Mouse (Mus musculus) kidney, adult 11 months (tissue): ENCODE measurements around the gene Hddc2.

Experiments
- DNase-seq: peaks from one replicate; pipeline ENCODE4 v3.0.0; 2022

Hddc2 gene

DNA sequence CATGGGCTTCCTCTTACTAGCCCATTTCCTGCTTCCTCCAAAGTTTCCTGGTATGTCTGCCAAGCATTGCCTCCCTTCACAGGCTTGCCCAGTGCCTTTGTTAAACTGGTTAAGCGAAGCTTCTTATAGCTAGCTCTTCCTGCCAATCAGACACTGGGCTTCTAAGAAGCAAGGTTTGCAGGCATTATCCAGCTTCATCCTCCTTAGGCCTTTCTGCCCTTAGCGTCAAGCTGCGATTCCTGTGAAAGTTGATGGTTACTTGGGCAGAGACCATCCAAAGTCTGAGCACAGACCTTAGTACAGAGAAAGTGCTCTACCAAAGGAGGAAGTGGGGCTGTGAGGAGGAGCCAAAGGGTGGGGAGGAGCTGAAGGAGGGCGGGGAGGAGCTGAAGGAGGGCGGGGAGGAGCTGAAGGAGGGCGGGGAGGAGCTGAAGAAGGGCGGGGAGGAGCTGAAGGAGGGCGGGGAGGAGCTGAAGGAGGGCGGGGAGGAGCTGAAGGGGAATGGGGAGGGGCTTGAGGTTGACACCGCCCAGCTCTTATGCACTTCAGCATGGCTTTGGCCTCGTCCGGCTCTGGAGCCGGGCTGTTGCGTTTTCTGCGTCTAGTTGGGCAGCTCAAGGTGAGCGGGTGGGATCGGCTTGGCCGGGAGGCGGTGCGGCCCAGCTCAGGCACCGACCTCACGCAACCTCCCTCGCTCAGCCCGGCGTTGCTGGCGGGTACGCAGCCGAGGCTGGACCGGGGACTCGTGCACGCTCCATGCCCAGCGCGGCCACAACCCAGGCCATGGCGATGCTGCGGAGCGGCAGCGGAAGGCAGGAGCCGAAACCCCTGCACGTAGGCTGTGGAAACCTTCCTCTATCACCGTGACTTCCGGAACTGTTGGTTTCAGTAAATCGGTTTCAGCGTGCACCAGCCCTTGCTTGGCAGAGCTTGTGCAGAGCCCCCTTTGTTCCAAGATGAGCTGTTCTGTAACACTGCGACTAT lies at the start of gene Hddc2:
TSS of gene Hddc2 (plus strand) at position 519 of the 984 bp plus-strand sequence.
- peak; percentile 75 for DNase-seq

GRCm38 (mm10) chr10:31272738-31273137 lies 40.4 kb upstream of the Hddc2 start:
- no peak for DNase-seq

- no peak for DNase-seq
These were observed 40.0 kb upstream of the Hddc2 start for GRCm38 (mm10) chr10:31273171-31273570.

GRCm38 (mm10) chr10:31287787-31288186 lies 25.4 kb upstream of the Hddc2 start:
- DNase-seq: no peak

GRCm38 (mm10) chr10:31288697-31289390 lies 24.3 kb upstream of the Hddc2 start:
- no peak for DNase-seq

- no peak for DNase-seq
These were observed 17.5 kb upstream of the Hddc2 start for GRCm38 (mm10) chr10:31295705-31296104.

- DNase-seq: no peak
These were observed 16.7 kb upstream of the Hddc2 start for GRCm38 (mm10) chr10:31296458-31296857.

GRCm38 (mm10) chr10:31297106-31297505 lies 16.1 kb upstream of the Hddc2 start:
- DNase-seq: no peak

- no peak for DNase-seq
These were observed 14.9 kb upstream of the Hddc2 start for GRCm38 (mm10) chr10:31298263-31298662.

- DNase-seq: peak; percentile 19
These were observed 14.1 kb upstream of the Hddc2 start for GRCm38 (mm10) chr10:31298921-31299574.

DNA sequence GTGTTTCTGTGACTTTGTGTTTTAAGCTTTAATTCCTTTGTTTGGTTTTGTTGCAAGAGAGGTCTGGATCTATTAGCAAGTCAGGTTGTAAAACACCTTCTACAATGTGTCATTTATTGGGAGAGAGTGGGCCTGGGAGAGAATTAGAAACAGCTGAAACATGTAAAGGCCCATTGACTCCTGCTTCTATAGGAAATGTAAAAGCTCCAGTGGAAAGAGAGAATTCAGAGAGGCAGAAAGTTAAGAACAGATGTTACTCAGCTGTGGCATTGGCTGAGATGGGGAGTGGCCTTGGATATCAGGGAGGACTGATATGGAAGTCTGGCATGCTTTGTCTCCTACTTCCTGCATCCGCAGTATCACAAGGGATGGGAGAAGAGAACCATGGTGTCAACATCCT lies 12.9 kb upstream of the Hddc2 start:
- no peak for DNase-seq

- DNase-seq: no peak
These were observed 9.7 kb upstream of the Hddc2 start for GRCm38 (mm10) chr10:31303446-31303845.

DNA sequence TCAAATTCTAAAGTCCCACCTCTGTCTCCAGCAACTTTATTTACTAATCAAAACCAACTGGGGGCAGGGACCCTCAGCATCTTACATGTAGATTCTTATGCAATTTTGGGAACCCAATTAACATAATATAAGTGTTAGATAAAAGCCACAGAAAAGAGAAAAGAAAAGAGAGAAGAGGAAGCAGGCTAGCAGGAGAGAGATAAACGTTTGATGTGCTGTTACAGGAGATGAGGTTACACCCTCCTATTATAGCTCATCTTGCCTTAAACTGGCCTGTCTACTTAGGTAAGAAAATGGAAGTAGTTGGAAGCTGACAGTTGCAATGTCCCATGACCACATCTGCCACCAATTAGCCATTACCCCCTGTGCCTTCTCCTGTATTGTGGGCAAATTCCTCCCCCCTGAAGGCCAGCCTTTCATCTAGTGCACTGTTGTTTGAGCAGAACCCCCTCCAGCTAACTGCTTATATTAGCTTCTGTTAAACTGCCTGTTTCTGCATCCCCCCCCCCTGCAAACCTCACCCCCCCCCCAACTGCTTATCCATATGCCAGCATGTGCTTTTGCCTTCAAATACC lies 6.1 kb upstream of the Hddc2 start:
- DNase-seq: no peak

DNA sequence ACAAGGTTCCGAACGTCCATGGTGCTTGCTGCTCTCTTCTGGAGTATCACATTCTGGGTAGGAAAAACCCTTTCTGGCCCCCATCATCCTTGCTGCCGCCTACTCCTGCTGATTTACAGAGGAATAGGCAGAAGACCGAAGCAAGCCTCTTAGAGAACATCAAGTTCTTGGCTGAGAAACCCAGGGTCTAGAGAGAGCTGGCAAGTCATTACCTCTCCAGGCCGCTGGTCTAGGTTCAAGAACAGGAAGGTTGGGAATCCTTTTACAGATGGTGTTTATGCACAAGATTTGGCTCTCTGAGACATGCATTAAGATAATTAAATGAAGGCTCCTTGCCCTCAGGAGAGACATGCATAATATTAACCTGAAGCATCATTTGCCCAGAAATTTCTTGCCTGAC lies 5.3 kb downstream of the Hddc2 start:
- DNase-seq: no peak

DNA sequence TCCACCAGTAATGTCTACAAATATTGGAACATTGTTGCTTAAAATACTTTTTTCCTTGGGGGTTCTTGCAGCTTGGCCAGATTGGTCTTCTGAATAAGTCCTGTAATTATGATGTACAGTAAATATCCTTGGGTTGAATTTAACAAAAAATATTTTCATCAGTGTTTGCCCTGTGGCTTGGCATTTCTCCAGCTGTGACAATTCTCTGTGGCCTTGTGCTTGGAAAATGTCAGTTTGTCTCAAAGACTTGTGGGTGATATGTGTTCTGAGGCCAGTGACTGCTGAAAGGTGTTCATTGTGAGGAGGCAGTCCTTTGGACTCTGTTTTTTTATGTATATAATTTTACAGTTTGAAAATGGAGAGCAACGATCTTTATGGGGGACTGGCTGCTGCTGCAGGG lies 16.3 kb downstream of the Hddc2 start:
- no peak for DNase-seq

GRCm38 (mm10) chr10:31330286-31330962 lies 17.2 kb downstream of the Hddc2 start:
- DNase-seq: no peak

- DNase-seq: peak; percentile 13
These were observed 18.1 kb downstream of the Hddc2 start for GRCm38 (mm10) chr10:31331225-31331775.

- DNase-seq: no peak
These were observed 23.2 kb downstream of the Hddc2 start for GRCm38 (mm10) chr10:31336432-31336831.

DNA sequence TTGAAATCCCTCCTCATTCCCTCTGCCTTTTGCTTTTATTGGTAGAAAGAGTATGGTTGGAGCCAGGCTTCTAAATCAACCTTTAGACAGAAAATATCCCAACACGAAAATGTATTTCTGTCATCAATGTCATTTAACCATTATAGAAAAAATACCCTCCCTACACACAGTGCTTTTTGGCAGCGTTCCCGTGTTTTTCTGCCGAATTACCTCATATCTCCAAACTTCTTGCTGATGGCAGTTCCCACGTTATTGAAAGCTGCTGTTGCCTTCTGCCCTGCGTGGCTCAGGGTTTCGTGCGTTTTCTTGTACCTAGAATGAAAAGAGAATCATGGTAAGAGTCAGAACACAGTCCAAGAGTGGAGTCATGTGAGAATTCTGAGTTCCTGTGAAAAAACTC lies 33.2 kb downstream of the Hddc2 start:
- DNase-seq: no peak

DNA sequence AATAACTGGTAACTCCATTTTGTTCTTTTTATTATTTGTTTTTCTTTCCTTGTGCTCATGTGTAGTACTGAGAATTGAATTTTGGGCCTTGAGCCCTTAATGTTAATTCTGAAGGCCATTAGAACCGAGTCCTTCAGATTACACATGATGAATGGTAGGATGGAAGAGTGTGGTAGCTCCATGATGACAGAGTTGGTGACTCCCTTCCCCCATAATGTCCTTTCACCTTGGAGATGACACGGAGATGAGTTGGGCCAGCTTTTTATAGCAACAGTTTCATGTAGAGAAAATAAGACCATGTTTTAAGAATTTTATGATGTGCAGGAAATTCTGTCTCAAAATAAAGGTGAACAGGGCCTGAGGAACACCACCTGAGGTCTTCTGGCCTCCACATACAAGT lies 37.9 kb downstream of the Hddc2 start:
- DNase-seq: no peak

DNA sequence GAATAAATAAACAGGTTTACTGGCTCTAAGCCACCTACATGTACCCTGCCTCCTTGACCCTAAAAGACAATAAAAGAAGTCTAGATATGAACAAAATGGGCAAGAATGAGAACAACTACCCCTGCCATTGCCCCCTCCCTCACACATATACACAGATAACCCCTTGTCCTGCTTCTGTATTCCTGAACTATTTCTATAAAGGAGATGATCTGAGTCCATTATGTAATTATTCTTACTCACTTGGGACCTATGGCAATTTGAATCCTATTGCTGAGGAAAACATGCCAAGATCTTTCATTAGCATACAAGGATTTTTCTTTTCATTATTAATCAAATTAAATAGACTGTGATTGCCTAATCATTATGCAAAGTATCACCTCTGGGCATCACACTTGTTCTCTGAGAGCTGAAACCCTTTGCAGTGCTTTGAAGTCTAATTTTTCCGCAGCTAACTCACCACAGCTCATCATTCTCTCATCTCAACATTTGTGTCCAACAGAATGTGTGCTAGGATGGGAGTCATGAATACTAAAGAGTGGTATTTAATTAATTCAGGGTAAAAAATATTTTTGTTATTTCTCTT lies 39.8 kb downstream of the Hddc2 start:
- no peak for DNase-seq

DNA sequence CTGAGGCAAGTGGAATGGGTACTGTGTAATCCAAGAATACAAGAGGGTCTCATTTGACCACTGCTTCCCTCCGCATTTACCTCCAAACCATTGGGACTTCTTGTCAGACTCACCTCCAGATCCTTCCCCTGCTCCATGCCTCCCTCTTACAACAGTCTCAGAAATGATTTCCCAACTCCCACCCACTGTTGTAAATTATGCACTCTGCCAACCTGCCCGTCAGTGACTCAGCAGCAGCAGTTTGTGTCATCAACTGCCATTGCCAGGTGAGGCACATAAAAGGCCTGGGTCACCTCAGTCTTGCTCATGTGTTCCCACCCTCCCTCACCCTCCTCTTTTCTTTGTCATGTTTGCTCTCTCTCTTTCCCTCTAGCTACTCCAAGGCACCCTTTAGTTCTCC lies 41.0 kb downstream of the Hddc2 start:
- DNase-seq: no peak
